Mouse (Mus musculus) embryonic facial prominence, embryonic 13.5 days (tissue): ENCODE data around the gene Cuedc1. TPM values are rescaled to one million over a fixed set of nuclear protein-coding genes. Genes with fewer than 3 reads are reported as not detected.

Source experiments
- ATAC-seq: fragments of 200-750 bp; cut with Nextera tagmentation; 2 replicates; pipeline ENCODE4 v1.8.0; 2017; ENCODE audit warnings: low read depth; ENCODE audit not compliant: insufficient number of reproducible peaks, insufficient read depth, low FRiP score, low TSS enrichment
- H3K27ac ChIP-seq: fragments of 300-500 bp; sonication (generic); 2 replicates; pipeline ENCODE4 v1.5.1; 2015; ENCODE audit warnings: moderate library complexity, mild to moderate bottlenecking, inconsistent platforms
- H3K27me3 ChIP-seq: fragments of 300-500 bp; sonication (generic); 2 replicates; pipeline ENCODE4 v1.6.1; 2015; ENCODE audit warnings: mild to moderate bottlenecking, inconsistent platforms
- H3K36me3 ChIP-seq: fragments of 300-500 bp; sonication (generic); 2 replicates; pipeline ENCODE4 v1.6.1; 2015; ENCODE audit warnings: mild to moderate bottlenecking, inconsistent platforms
- H3K4me1 ChIP-seq: fragments of 300-500 bp; sonication (generic); 2 replicates; pipeline ENCODE4 v1.6.1; 2015; ENCODE audit warnings: inconsistent platforms
- H3K4me2 ChIP-seq: fragments of 300-500 bp; sonication (generic); 2 replicates; pipeline ENCODE4 v1.6.1; 2015; ENCODE audit warnings: moderate library complexity, mild to moderate bottlenecking, inconsistent platforms
- H3K4me3 ChIP-seq: fragments of 300-500 bp; sonication (generic); 2 replicates; pipeline ENCODE4 v1.5.1; 2015; ENCODE audit warnings: mild to moderate bottlenecking, inconsistent platforms
- H3K9ac ChIP-seq: fragments of 300-500 bp; sonication (generic); 2 replicates; pipeline ENCODE4 v1.6.1; 2015; ENCODE audit warnings: mild to moderate bottlenecking, inconsistent platforms
- H3K9me3 ChIP-seq: fragments of 300-500 bp; sonication (generic); 2 replicates; pipeline ENCODE4 v1.6.1; 2016; ENCODE audit warnings: inconsistent platforms
- WGBS: fragments of 180-500 bp; shearing (Covaris S2); methylation state at CpG from one replicate; pipeline ENCODE4 v1.1.7; 2015; ENCODE audit warnings: mixed read lengths; 5-methylcytosine and 5-hydroxymethylcytosine counted together
- polyA plus RNA-seq: library from polyadenylated mRNA; unstranded; fragments of >200 nt; fragmentation: Nextera tagmentation; extraction: Ambion mirVana; gene quantifications from 2 replicates; pipeline ENCODE4 v1.2.1, GENCODE M21; 2015

The Cuedc1 gene
- polyA plus RNA-seq, 1 experiment from 2014 or later: 34.9 TPM

DNA sequence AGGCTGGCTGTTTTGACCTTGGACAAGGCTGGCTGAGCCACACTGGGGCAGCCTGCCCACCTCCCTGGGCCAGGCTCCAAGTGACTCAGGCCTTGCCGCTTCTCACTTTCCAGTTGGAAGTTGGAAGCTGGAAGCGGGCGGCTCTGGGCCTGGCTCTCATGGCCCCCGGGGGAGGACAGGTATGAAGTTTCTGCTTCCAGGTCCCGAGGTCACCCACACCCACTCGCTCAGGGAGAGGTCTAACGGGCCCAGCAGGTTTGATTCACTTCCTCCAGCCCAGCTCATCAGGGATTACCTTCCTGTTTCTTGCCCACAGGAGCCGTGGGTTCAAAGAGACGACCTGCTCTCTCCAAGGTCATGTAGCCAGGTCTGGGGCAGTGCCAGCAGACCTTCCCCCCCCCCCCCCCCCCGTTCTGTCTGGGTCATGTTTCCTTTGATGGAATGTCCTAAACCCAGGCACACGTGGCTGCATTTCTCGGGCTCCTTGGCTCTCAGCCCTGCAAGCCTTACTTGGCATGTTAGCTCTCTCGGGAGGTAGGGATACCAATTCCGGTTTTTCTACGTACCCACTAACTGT, 67.0 kb downstream of the Cuedc1 start:
- 0 out of 2 replicates have a peak, but pooled peaks have one; percentile 29 for ATAC-seq
- Histone ChIP-seq H3K4me3 (no peak overlapping the region), H3K9ac (peak overlapping the region; percentile 59), H3K36me3 (peaks cover 4% of the 10 kb centered on the region; the same call in 1 of the 2 replicates), H3K27me3 (peaks cover 14% of the 10 kb centered on the region), H3K9me3 (no peaks in the 10 kb centered on the region), H3K4me1 (peaks cover 50% of the 10 kb centered on the region), H3K4me2 (peak overlapping the region; percentile 5; the same call in 1 of the 2 replicates), H3K27ac (peak overlapping the region; percentile 88)
- 9% methylated on average over 15 of the region's 15 CpGs for WGBS

DNA sequence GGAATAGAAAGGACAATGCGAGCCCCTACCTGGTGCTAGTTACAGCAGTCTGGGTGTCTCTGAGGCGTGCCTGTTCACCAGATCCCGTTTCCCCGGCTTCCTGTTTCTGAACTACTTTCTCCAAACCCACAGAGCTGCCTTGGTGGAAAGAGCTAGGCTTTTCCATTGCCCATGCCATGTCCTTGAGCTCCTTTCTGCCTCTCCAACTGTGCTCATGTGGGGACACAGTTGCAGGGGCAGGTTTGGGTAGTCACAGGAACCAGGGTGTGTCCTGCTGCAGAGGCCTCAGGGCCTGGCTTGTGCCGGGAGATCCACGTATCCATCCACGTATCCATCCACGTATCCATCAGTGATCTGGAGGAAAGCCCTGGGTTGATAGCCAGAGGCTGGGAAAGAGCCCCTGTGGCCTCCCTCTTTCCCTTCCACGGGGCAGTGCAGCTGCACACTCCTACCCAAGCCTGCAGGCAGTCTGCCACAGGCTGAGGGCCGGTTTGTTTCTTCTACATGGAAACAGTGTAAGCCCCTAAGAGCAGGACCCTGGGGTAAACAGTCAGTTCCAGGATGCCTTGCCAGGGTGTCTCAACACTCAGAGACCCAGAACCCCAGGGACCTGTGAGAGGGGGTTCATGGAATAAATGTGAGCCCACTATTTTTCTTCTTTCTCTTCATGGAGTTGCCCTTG, 68.0 kb downstream of the Cuedc1 start:
- Histone ChIP-seq H3K27ac (peak overlapping the region; percentile 88), H3K4me3 (no peak overlapping the region), H3K36me3 (peaks cover 5% of the 10 kb centered on the region; the same call in 1 of the 2 replicates), H3K9ac (peak overlapping the region; percentile 59), H3K27me3 (peaks cover 22% of the 10 kb centered on the region), H3K9me3 (no peaks in the 10 kb centered on the region), H3K4me2 (peak overlapping the region; percentile 22; the same call in 1 of the 2 replicates), H3K4me1 (peaks cover 49% of the 10 kb centered on the region)
- 44% methylated on average over 10 of the region's 10 CpGs for WGBS
- ATAC-seq: no peak

- Histone ChIP-seq H3K4me3 (no peak overlapping the region), H3K4me2 (no peak overlapping the region), H3K36me3 (peaks cover 5% of the 10 kb centered on the region), H3K9me3 (no peaks in the 10 kb centered on the region), H3K4me1 (peaks cover 48% of the 10 kb centered on the region), H3K27me3 (peaks cover 22% of the 10 kb centered on the region), H3K9ac (no peak overlapping the region), H3K27ac (peak overlapping the region; percentile 88; the same call in 1 of the 2 replicates)
- no peak for ATAC-seq
- WGBS: 92% methylated on average over 7 of the region's 7 CpGs
Measured at GRCm38 (mm10) chr11:88166471-88166870, 68.6 kb downstream of the Cuedc1 start.

- peaks cover 62% of the 10 kb centered on the region for H3K4me1 ChIP-seq
- no peak overlapping the region for H3K9ac ChIP-seq
- WGBS: 63% methylated on average over 3 of the region's 3 CpGs
Measured at GRCm38 (mm10) chr11:88168611-88169010, 70.8 kb downstream of the Cuedc1 start.

DNA sequence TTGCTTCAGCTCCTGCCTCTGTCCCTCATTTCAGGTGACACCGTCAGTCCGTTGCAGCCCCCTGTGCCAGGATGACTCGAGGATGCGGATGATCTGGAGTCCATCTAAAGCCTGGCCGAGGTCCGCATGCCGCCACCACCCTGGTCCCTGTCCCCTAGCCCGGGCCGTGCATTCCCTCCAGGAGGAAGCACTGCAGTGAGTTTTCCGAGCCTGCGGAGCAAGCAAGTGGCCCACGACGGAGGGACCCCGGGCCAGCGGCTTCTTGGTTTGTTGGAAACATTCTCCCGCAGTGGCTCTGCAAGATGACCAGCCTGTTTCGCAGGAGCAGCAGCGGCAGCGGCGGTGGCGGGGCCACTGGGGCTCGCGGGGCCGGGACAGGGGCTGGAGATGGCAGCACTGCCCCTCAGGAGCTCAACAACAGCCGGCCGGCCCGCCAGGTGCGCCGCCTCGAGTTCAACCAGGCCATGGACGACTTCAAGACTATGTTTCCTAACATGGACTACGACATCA, 71.7 kb downstream of the Cuedc1 start:
- Histone ChIP-seq H3K27me3 (peaks cover 22% of the 10 kb centered on the region), H3K9ac (no peak overlapping the region; the same call in 1 of the 2 replicates), H3K4me3 (no peak overlapping the region), H3K9me3 (no peaks in the 10 kb centered on the region), H3K27ac (no peak overlapping the region), H3K36me3 (peaks cover 5% of the 10 kb centered on the region), H3K4me2 (peak overlapping the region; percentile 7; the same call in 1 of the 2 replicates), H3K4me1 (peaks cover 60% of the 10 kb centered on the region)
- 19% methylated on average over 32 of the region's 32 CpGs for WGBS
- no peak for ATAC-seq

More at GRCm38 (mm10) chr11:88168611-88169010, 70.8 kb downstream of the Cuedc1 start:
- no peak overlapping the region for H3K27ac ChIP-seq
- H3K9me3 ChIP-seq: no peaks in the 10 kb centered on the region
- ATAC-seq: no peak
- peaks cover 5% of the 10 kb centered on the region for H3K36me3 ChIP-seq
- peaks cover 22% of the 10 kb centered on the region for H3K27me3 ChIP-seq
- H3K4me3 ChIP-seq: no peak overlapping the region
- no peak overlapping the region for H3K4me2 ChIP-seq

DNA sequence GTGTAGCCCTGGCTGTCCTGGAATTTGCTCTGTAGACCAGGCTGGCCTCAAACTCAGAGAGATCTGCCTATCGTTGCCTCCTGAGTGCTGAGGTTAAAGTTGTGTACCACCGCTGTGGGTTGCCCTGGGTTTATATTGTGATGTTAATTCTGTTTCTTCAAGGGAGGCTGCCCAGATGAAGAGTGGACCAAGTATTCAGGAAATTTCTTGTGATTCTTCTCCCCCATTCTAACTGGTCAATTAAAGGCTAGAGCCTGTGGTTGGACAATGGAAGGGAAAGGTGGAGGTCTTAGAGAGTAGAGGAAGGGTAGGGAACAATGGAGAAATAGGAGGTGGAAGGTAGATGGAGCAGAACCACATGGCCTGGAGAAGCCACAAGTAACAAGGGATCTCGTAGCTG, 72.7 kb downstream of the Cuedc1 start:
- Histone ChIP-seq H3K27me3 (peaks cover 22% of the 10 kb centered on the region), H3K36me3 (peaks cover 5% of the 10 kb centered on the region), H3K4me1 (peaks cover 50% of the 10 kb centered on the region), H3K27ac (no peak overlapping the region), H3K4me3 (no peak overlapping the region), H3K9ac (no peak overlapping the region), H3K4me2 (no peak overlapping the region), H3K9me3 (no peaks in the 10 kb centered on the region)
- ATAC-seq: no peak
- WGBS: 73% methylated on average over 3 of the region's 3 CpGs

GRCm38 (mm10) chr11:88171876-88172442, 74.1 kb downstream of the Cuedc1 start:
- H3K27ac ChIP-seq: no peak overlapping the region
- 64% methylated on average over 15 of the region's 15 CpGs for WGBS
- no peak overlapping the region for H3K4me3 ChIP-seq
- H3K27me3 ChIP-seq: peaks cover 22% of the 10 kb centered on the region
- ATAC-seq: no peak
- H3K4me1 ChIP-seq: peaks cover 41% of the 10 kb centered on the region
- H3K9me3 ChIP-seq: no peaks in the 10 kb centered on the region
- no peak overlapping the region for H3K4me2 ChIP-seq
- H3K36me3 ChIP-seq: peaks cover 5% of the 10 kb centered on the region
- no peak overlapping the region for H3K9ac ChIP-seq

- Histone ChIP-seq H3K4me3 (no peak overlapping the region), H3K9ac (no peak overlapping the region), H3K27ac (peak overlapping the region; percentile 76), H3K27me3 (peaks cover 22% of the 10 kb centered on the region), H3K36me3 (peaks cover 12% of the 10 kb centered on the region), H3K4me1 (peaks cover 41% of the 10 kb centered on the region), H3K9me3 (no peaks in the 10 kb centered on the region), H3K4me2 (peak overlapping the region; percentile 7; the same call in 1 of the 2 replicates)
- WGBS: 24% methylated on average over 10 of the region's 10 CpGs
- ATAC-seq: peak; percentile 58
Measured at GRCm38 (mm10) chr11:88172601-88173325, 74.9 kb downstream of the Cuedc1 start.

DNA sequence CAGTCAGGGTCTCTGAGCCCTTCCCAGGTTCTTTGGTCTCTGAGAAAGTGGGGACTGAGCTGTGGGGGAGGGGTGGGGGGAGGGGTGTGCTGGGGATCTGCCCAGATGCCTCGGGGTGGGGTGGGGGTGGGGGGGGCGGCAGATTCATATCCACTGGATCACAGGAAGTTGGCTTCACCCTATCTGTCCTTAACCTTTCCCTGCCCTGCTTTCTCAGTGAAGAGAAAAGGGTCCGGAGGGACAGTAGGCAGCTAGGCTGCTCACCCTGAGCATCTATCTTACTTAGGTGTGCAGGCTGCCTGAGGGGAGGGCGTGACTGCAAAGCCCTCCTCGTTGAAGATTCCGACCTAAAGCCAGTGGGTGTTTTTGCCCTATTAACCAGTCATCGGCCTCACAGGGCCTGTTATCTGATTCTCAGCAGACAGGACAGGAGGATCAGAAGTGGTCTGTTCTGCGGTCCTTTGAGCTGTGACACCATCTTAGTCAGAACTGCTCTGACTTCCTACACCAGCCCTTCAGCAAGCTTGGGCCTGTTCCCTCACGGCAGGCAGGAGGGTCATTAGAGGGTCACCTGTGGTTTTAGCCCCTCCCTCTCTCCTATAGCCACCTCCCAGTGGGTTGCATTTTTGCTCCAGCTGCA, 75.6 kb downstream of the Cuedc1 start:
- no peak; the same call in 1 of the 2 replicates for ATAC-seq
- H3K4me2 ChIP-seq: peak overlapping the region; percentile 7; the same call in 1 of the 2 replicates
- no peak overlapping the region for H3K4me3 ChIP-seq
- H3K9ac ChIP-seq: no peak overlapping the region
- H3K4me1 ChIP-seq: peaks cover 41% of the 10 kb centered on the region
- H3K27me3 ChIP-seq: peaks cover 21% of the 10 kb centered on the region
- peak overlapping the region; percentile 76 for H3K27ac ChIP-seq
- no peaks in the 10 kb centered on the region for H3K9me3 ChIP-seq
- peaks cover 19% of the 10 kb centered on the region for H3K36me3 ChIP-seq
- WGBS: 13% methylated on average over 9 of the region's 9 CpGs

- H3K4me1 ChIP-seq: peaks cover 43% of the 10 kb centered on the region
- peak; percentile 56 for ATAC-seq
- no peaks in the 10 kb centered on the region for H3K27me3 ChIP-seq
- H3K4me3 ChIP-seq: 0 out of 2 replicates have a peak overlapping the region, but pooled peaks have one; percentile 13
- peak overlapping the region; percentile 51; the same call in 1 of the 2 replicates for H3K9ac ChIP-seq
- H3K4me2 ChIP-seq: peak overlapping the region; percentile 47
- peak overlapping the region; percentile 93 for H3K27ac ChIP-seq
- H3K36me3 ChIP-seq: peaks cover 38% of the 10 kb centered on the region
- no peaks in the 10 kb centered on the region for H3K9me3 ChIP-seq
- WGBS: 7% methylated on average over 6 of the region's 6 CpGs
Measured at GRCm38 (mm10) chr11:88180467-88180958, 82.7 kb downstream of the Cuedc1 start.
